Mouse (Mus musculus): Measurements from ENCODE around the gene Sowahc.

GRCm38 (mm10) chr10:59237757-59238156 lies 16.0 kb downstream of the Sowahc start:
- TF ChIP-seq POLR2AphosphoS2 (IDR thresholded peaks at IDR 0.05; ENCODE audit: low read length) (no peak), POLR2A (IDR thresholded peaks at IDR 0.05; ENCODE audit: control insufficient read depth in 1 of 2, insufficient read depth in 1 of 2, low read depth in 1 of 2, low read length in 2 of 2, poor library complexity in 1 of 2) (no peak), UBTF (IDR thresholded peaks at IDR 0.05; ENCODE audit: borderline replicate concordance, insufficient read depth, low read depth, low read length) (no peak), CTCF (IDR thresholded peaks at IDR 0.05 in 2 of 3, conservative IDR thresholded peaks at IDR 0.05 in 1 of 3; ENCODE audit: control insufficient read depth in 1 of 3, insufficient read depth in 1 of 3, low read depth in 2 of 3, low read length in 3 of 3, poor library complexity in 1 of 3, severe bottlenecking in 1 of 3) (no peak), GATA1 (IDR thresholded peaks at IDR 0.05; ENCODE audit: low read depth, low read length) (no peak), KAT2A (conservative IDR thresholded peaks at IDR 0.05; ENCODE audit: low read depth, low read length) (no peak), E2F4 (IDR thresholded peaks at IDR 0.05; ENCODE audit: borderline replicate concordance, low read depth, low read length) (no peak), SMC3 (IDR thresholded peaks at IDR 0.05; ENCODE audit: low read depth, low read length) (no peak)
